Mouse (Mus musculus) left cerebral cortex, adult 18-20 months (tissue): ENCODE data around the gene Rhog. TPM values are rescaled to one million over a fixed set of nuclear protein-coding genes. Genes with fewer than 3 reads are reported as not detected.

Source experiments
- DNase-seq, 2 experiments: peaks; one replicate each; pipeline ENCODE4 v3.0.0; 2021 to 2022; ENCODE audit warnings: low spot score in 2 of 2, mixed read lengths in 1 of 2
- total RNA-seq, 2 experiments: library from RNA; stranded (reverse); gene quantifications; 2 replicates each; pipeline ENCODE4 v1.2.3; 2021

Gene Rhog
- total RNA-seq, 2 experiments from 2014 or later, result 21.7 to 22.5 TPM

DNA sequence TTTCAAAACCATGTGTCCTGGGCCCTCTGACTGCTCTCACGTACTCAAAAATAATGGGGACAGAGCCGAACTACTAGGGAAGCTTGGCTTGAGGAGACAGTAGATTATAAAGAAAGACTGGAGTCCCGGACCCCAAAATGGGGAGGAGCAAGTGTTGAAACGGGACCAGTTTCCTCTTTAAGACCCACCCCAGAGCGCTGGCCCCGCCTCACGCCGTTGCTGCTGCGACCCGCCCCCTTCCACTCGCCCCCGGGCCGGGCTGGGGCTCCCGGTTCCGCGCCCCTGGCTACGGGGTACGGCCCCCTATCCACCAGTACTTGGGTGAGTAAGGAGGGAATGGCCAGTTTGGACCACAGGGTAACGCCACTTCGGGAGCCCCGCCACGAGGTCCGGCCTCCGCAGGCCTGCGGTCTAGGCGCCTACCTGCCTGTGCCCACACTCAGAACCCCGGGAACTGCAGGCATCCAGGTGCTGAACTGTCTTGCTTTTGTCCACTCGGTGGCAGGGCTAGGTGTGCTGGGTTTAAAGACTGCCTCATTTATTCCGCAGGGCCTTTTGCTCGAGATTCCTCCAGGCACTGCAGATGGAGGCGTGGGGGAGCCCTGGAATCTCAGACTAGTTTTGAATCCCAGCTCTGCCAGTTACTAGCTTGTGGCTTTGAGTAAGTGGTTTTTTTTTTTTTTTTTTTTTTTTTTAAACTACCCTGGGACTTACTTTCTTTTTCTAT, 32.9 kb downstream of the Rhog start:
- DNase-seq, result peak; percentile 49 to 67

DNA sequence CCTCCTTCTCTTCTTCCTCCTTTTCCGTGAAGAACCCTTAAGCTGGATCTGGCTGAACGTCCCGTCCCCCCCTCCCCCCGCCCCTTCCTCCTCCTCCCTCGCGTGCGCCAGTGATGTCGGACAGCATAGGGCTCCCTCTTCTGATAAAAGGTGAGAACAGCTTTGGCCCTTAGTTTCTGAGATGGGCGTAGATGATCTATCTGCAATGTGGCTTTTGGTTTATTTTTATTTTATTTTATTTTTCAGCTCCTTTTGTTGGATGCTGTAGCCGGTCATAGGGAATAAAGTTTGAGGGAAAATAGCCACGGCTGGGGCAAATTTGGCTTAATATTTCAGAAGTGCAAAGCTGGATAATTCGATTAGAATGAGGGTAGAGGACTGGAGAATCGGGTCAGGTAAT, 33.5 kb downstream of the Rhog start:
- no peak for DNase-seq

DNA sequence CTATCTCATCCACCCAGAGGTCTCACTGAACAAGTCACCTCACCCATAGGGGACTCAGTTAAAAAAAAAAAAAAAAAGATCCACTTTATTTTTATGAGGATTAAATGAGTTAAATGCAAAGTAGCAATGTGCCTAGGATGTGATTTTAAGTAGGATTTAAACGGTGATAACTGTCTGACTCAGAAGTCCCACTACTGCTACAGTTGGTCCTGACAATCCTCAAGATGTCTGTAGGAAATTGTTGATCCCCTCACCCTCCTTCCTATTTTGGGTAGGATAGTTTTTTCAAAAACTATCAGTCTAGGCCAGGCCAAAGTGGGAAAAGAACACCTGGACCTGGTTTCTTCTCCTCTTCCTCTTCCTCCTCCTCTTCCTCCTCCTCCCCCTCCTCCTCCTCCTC, 34.0 kb downstream of the Rhog start:
- no peak for DNase-seq

DNA sequence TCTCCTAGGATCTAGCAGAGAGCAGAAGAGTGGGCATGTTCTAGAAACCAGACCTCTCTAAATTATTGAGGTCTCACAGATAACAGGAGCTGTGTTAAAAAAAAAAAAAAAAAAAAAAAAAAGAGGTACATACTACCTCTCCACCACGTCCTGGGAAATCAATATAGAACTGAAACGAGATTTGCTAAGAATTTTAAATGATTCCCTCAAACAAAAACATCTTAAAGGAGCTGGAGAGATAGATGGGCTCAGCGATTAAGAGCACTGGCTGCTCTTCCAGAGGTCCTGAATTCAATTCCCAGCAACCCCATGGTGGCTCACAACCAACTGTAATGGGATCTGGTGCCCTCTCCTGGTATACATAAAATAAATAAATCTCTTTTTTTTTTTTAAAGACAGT, 44.8 kb downstream of the Rhog start:
- no peak for DNase-seq

DNA sequence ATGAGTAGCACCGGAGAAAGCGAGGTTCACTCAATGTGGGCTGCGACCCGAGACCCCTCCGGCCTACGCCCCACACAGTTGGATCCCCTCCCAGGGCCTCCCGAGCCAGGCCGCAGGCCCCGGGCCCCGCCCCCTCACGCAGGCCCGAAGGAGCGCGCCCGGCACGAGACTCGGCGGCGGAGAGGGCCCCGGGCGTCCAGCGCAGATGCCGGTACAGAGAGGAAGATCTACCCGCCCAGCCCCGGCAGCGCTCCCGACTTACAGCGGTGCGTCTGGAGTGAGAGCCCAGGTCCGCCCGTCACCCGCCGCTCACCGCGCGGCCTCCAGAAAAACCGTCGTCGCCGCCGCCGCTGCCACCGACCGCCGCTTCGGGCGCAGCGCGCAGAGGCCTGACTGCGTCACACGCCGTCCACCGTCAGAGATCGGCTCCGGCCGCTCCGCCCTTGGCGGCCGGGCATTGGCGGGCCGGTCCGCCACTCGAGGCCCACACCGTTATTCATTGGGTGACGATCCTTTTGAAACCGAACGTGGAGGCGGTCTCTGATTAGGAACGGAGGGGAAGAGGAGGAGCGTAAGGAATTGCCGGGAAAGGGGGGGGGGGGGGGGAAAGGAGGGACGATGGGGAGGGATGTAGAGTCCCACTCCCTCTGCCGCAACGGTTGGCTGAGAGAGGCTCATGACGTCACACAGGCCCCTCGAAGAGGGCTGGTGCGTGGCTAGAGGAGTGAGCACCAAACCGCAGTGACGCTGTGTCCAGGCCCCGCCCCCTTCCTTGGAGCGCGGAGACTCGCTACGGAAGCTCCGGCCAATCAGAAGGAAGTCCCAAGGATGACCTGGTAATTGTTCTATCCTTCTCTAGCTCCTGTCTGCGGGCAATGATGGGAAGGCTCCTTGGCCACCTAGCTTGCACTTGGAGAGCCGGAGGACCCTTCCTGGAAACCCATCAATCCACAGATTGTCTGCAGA, 45.8 kb downstream of the Rhog start, which contains the start of the genes Nup98 and Pgap2:
Gene Nup98, minus strand, starts transcription at position 421 of the 966 bp plus-strand sequence.
Gene Pgap2, plus strand, starts transcription at position 453 of the 966 bp plus-strand sequence.
- peak; percentile 99 for DNase-seq

DNA sequence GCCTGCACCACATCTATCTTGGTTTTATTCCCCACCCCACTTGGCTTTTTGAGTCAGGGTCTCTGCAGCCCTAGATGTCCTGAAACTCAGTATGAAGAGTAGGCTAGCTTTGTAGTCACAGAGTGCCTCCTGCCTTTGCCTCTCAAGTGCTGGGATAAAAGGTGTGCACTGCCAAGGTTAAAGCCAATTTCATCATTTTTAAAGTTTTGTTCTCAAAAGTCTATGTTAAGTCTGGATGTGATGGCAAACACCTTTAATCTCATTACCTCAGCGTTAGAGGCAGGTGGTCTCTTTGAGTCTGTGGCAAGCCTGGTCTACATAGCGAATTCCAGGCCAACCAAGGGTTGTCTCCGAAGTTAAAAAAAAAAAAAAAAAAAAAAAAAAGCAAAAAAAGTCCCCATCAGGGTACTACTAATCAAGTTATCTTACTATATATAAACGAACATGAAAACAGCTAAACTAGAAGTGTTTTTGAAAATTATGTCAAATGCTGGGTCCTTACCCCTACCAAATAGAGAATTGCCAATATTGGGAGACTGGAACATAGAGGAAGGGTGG, 47.0 kb downstream of the Rhog start:
- no peak for DNase-seq

DNA sequence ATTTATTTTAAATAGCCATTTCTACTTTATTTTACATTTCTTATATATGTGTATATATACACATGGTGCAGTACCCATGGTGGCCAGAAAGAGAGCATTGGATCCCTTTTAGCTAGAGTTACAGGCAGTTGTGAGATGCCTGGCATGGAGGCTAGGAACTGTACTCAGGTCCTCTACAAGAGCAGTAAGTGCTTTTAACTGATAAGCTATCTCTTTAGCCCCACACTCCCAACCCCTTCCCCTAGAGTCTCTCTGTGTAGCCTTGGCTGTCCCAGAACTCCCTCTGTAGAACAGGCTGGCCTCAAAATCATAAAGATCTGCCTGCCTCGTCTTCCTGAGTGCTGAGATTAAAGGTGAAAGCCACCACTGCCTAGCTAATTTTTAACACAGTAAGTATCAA, 50.2 kb downstream of the Rhog start:
- DNase-seq, result no peak

DNA sequence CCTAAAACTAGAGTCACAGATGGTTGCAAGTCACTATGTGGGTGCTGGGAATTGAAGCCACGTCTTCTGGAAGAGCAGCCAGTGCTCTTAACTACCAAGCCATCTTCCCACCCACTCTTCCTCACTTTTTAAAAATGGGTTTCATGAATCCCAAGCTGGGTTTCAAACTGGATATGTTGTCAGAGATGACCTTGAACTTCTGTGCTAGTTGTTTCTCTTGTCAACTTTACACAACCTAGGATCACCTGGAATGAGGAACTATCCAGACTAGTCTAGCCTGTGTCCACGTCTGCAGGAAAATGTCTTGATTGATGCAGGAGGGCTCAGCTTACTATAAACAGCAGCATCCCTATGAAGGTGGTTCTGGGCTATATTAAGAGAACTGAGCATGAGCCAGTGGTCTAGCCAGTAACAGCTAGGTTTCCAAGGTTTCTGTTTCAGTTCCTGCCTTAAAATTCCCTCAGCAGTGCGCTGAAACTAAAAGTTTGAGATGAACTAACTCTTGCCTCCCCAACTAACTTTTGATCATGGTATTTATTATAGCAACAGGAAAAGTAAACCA, 51.5 kb downstream of the Rhog start:
- no peak for DNase-seq

DNA sequence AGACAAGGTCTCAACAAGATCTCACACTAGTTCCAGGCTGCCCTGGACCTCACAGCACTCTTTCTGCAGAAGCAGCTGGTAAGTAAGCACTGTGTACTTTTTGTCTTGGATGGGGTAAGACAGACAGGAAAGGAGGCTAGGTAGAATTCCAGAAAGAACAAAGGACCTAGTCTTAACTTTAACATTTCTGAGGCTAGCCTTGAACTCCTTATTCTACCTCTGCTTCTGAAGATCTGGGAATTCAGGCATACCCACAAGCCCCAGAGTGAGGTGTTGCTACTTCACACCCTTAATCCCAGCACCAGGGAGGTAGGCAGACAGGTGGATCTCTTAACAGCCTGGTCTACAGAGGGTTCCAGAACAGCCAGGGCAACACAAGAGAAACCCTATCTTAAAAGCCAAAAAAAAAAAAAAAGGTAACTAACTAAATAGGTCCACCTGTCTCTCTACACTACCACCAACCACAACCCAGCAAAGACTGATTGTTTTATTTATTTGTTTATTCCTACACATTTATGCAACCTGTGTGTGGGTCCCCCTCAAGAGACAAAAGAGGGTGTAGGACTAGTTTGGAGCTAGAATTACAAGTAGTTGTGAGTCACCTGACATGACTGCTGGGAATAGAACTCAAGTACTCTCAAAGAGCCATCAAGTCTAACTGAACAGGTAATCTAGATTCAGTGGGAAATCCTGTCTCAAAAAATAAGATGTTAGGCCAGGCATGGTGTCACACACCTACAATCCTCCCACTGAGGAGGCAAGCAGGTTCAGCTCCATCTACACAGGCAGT, 54.7 kb downstream of the Rhog start:
- DNase-seq, result no peak

DNA sequence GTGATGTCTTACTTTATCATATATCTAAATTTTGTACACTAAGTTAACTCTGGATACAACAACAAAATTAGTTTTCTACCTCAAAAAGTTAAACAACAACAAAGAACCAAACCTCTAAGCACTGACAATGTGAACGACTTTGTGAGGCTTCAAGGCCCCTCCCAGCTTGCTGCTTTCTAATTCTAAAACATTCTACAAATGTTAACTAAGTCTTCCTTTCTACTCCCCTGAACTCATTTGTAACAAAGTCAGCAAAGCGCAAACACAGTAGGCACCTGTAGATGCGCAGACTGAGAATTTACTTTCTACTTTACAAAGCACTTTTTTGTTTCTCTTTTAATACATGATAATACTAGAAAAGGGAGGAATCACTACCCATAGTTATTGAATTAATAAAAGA, 55.3 kb downstream of the Rhog start:
- DNase-seq, result no peak

DNA sequence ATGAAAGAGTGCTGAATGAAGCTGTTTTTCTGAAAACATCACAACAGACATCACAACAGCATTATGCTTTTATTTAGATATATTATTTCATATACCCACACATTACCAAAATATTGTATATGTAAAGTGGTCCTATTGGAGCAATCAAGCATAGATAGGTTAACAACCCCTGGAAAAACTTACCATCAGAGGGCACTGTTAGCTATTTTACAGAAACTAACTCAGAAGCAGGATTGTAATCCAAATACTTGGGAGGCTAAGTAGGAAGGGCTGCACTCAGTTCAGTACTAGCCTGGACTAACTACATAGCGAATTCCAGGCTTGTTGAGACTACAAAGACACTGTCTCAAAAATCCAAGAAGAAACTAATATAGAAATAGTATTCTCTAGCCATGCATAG, 63.5 kb downstream of the Rhog start:
- DNase-seq, result no peak

Other genes with a start within 250 kb of the Rhog start
- gene Il18bp, start 237.4 kb downstream of the Rhog start, total RNA-seq, result 1 to 10 TPM; 6.6 to 6.8 TPM
- 10 to 100 TPM; 46.0 to 46.6 TPM for gene Rnf121, start 190.6 kb downstream of the Rhog start, total RNA-seq
- gene Xndc1, start 190.5 kb downstream of the Rhog start, total RNA-seq, result 10 to 100 TPM; 20.5 to 26.6 TPM
- gene Xntrpc, start 190.3 kb downstream of the Rhog start, total RNA-seq, result 1 to 10 TPM; 2.4 to 2.5 TPM
- gene Trpc2, start 172.9 kb downstream of the Rhog start, total RNA-seq, result not detected
- gene Art1, start 154.3 kb downstream of the Rhog start, total RNA-seq, result not detected
- gene Art5, start 146.6 kb downstream of the Rhog start, total RNA-seq, result not detected
- under 1 TPM; 0.30 to 0.46 TPM for gene Chrna10, start 139.2 kb downstream of the Rhog start, total RNA-seq
- gene Nup98, start 45.9 kb downstream of the Rhog start, total RNA-seq, result 10 to 100 TPM; 43.3 to 45.6 TPM
- gene Pgap2, start 45.8 kb downstream of the Rhog start, total RNA-seq, result 10 to 100 TPM; 20.5 to 21.2 TPM
- 10 to 100 TPM; 74.4 to 80.5 TPM for gene Stim1, start 11.8 kb upstream of the Rhog start, total RNA-seq
- gene Rrm1, start 185.6 kb upstream of the Rhog start, total RNA-seq, result 10 to 100 TPM; 10.9 to 12.7 TPM
- gene Olfr543, start 225.6 kb upstream of the Rhog start, total RNA-seq, result not detected
- gene Olfr544, start 232.3 kb upstream of the Rhog start, total RNA-seq, result not detected
- gene Olfr545, start 243.5 kb upstream of the Rhog start, total RNA-seq, result not detected